Mouse (Mus musculus): ENCODE results near the gene Cops2.

Gene Cops2

DNA sequence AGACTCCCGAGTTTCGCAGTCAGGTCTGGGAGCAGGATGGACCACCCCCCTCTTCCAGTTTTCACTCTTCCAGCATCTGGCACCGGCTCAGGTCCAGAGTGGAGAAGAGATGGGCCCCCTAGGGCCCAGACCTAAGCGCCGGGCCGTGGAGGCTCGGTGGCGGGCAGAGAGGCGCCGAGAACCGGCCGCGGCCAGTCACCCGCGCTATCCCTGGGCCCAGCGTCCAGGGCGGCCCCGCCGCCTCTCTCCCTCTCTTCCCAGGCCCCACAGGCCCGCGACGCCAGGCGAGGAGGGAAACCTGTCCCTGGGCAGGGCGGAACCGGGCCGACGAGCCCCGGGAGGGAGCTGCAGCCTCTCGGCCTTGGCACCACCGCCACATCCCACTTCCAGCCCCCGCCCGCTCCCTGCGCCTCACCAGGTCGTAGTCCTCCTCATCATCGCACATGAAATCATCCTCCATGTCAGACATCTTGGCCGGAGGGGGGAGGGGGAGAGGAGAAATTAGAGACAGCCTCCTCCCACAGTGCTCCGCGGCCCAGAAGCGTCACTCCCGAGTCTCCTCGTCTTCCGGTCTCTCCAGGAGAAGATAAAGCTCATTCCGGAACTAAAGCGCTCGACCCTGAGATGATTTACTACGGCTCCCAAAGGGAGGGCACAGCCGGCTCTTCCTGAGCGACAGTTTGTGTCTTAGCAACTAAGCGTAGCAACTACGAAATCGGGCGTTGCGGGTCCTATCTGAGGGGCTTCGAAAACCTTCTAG is at the start of gene Cops2, which contains the start of gene Galk2:
TSS of gene Cops2 (minus strand) at position 619 of the 760 bp plus-strand sequence.
TSS of gene Galk2 (plus strand) at position 589 of the 760 bp plus-strand sequence.
- ATAC-seq (ENCODE audit: insufficient number of reproducible peaks, low FRiP score, low TSS enrichment): peak; percentile 98

DNA sequence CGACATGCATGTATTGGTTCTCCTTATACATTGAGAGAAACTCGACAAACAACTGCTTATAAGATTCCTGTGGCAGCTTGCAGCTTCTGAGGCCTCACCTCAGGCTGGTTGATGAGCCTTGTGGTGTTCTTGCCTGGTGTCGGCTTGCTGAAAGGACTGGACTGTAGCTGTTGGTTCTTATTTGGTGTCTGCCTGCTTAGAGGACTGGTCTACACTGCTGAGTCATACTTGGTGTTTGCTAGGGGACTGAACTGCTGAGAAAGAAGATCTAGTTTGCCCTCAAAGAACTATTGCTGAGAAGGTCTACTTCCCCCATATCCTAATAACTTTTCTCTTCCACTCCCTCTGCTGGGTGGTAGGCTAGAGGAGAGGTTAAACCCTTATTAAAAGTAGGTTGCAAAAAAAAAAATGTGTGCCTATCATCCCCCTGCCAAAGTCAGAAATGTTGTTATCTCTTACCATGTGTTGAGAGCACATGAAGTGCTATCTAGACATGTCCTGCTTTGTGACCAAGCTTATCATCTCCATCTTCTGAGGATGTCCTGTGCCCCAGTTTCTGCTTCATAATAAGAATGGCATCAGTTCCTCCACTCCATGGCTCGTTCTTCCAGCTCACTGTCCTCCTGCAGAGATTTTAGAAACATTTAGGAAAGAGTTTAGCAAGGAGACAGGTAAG is 48.8 kb upstream of the Cops2 start:
- no peak for ATAC-seq (ENCODE audit: insufficient number of reproducible peaks, low FRiP score, low TSS enrichment)

GRCm38 (mm10) chr2:125906407-125907066 is 47.6 kb upstream of the Cops2 start:
- no peak for ATAC-seq (ENCODE audit: insufficient number of reproducible peaks, low FRiP score, low TSS enrichment)

DNA sequence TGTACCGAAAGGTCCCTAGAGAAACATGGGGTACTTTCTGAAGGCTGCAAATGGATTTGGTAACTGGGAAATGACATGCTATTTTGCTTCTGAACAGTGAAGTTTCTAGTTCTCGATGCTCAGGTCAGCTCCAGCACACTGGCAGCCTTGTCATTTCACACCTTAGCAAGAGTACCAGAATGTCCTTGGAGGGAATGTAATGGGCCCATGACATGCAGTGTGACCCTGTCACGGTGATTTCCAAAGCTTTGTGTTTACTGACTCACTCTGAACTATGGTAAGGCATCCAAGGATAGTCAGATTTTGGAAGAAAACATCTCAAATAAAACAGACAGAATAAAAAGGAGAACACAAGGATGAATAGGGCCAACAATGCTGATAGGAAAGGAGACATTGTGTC is 42.5 kb upstream of the Cops2 start:
- no peak for ATAC-seq (ENCODE audit: insufficient number of reproducible peaks, low FRiP score, low TSS enrichment)

DNA sequence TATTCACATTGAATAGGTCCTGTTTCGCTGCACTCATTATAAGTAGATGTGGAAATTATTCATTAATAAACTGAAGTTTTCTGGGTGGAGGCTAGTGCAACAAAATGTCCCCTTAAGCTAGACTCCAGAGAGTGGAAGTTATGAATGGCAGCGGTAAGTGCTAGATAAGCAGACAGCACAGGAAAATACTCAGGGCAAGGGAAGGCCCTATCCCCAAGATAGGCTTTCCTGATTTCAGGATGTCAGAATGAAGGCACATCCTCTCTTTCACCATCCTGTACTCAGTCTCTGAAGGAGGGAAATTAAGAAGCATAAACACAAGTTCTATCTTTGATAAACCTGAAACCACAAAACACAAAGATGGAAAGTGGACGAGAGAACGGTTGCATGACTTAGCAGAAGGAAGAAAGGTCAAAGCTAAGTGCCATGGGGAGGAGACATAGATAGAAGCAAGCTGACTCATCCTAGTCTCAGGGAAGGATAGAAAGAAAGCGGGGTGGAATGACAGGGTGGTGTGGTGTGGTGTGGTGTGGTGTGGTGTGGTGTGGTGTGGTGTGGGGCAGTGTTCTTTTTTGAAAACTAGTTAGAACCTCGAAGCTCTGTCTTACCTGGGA is 42.0 kb upstream of the Cops2 start:
- no peak for ATAC-seq (ENCODE audit: insufficient number of reproducible peaks, low FRiP score, low TSS enrichment)

GRCm38 (mm10) chr2:125896355-125896754 is 37.4 kb upstream of the Cops2 start:
- ATAC-seq (ENCODE audit: insufficient number of reproducible peaks, low FRiP score, low TSS enrichment): no peak

GRCm38 (mm10) chr2:125895099-125895498 is 36.2 kb upstream of the Cops2 start:
- ATAC-seq (ENCODE audit: insufficient number of reproducible peaks, low FRiP score, low TSS enrichment): no peak

GRCm38 (mm10) chr2:125893096-125893495 is 34.2 kb upstream of the Cops2 start:
- ATAC-seq (ENCODE audit: insufficient number of reproducible peaks, low FRiP score, low TSS enrichment): no peak

DNA sequence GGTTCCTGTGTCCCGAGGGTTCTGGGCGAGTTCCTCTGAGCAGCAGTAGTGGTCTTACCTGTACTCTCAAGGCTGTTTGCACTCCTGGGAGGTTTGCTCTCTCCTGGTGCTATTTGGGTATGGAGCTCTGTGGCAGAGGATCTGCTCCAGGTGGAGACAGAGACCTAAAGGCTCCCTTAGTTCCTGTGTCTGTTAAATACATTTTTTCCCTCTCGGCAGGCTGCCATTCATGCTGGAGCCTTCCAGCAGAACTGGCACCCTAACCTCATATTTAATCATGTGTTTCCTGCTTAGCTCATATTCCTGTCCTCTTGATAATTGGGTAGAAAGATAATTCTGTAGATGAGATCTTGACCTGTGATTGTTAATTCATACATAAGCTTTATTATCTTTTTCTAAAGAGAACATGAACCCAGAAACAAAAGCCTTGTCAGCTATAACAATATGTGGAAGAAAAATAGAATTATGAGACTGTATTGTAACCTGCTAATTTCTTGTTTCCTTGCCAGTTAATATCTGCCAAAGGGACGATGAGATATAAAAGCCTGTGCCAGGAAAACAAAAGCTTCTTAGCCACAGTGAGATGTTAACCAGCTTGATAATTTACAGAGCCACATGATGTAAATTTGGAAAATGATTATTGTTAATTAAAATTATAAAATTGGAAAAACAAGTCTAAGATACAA is 27.1 kb upstream of the Cops2 start:
- ATAC-seq (ENCODE audit: insufficient number of reproducible peaks, low FRiP score, low TSS enrichment): peak; percentile 88

DNA sequence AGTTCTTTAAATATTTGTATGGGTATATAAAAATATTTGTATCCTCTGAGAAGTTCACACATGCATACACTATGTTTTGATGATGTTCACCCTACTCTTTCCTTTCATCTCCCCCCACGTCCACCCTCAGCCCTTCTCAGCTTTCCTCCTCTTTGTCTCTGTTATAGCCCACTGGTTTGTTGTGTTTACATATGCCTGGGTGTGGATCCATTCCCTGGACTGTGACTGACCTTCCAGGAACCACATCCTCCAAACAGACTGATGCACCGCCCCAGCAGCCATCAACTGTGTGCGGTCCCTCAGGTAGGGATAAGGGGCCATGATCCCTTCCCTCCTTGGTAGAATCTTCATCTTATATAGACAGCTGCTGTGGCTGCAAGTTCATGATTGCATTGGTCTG is 11.2 kb upstream of the Cops2 start:
- ATAC-seq (ENCODE audit: insufficient number of reproducible peaks, low FRiP score, low TSS enrichment): no peak

GRCm38 (mm10) chr2:125868301-125868700 is 9.4 kb upstream of the Cops2 start:
- no peak for ATAC-seq (ENCODE audit: insufficient number of reproducible peaks, low FRiP score, low TSS enrichment)

GRCm38 (mm10) chr2:125866058-125866740 is 7.3 kb upstream of the Cops2 start:
- ATAC-seq (ENCODE audit: insufficient number of reproducible peaks, low FRiP score, low TSS enrichment): peak; percentile 77

- ATAC-seq (ENCODE audit: insufficient number of reproducible peaks, low FRiP score, low TSS enrichment): no peak
Measured at GRCm38 (mm10) chr2:125865585-125865984, 6.6 kb upstream of the Cops2 start.

GRCm38 (mm10) chr2:125864551-125864950 is 5.6 kb upstream of the Cops2 start:
- no peak for ATAC-seq (ENCODE audit: insufficient number of reproducible peaks, low FRiP score, low TSS enrichment)

- no peak for ATAC-seq (ENCODE audit: insufficient number of reproducible peaks, low FRiP score, low TSS enrichment)
Measured at GRCm38 (mm10) chr2:125863799-125864198, 4.9 kb upstream of the Cops2 start.

- ATAC-seq (ENCODE audit: insufficient number of reproducible peaks, low FRiP score, low TSS enrichment): no peak
Measured at GRCm38 (mm10) chr2:125857707-125858106, 1.2 kb downstream of the Cops2 start.

DNA sequence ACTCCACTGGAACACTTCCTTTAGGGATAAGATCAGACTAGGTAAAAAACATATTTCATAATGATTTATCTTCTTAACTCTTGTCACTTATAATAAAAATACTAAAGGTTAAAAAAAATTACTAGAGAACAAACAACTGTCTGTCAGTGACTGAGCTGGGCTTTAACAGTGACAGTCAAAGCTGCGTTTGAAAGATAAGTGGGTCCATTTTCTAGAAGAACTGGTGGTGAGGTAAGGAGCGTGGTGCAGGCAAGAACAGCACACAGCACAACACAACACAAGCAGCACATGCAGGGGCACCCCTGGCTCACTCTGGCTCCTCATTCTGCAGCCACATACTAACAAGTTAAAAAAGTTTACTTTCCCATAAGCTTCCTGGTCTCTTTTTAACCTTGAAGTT is 7.7 kb downstream of the Cops2 start:
- no peak for ATAC-seq (ENCODE audit: insufficient number of reproducible peaks, low FRiP score, low TSS enrichment)

DNA sequence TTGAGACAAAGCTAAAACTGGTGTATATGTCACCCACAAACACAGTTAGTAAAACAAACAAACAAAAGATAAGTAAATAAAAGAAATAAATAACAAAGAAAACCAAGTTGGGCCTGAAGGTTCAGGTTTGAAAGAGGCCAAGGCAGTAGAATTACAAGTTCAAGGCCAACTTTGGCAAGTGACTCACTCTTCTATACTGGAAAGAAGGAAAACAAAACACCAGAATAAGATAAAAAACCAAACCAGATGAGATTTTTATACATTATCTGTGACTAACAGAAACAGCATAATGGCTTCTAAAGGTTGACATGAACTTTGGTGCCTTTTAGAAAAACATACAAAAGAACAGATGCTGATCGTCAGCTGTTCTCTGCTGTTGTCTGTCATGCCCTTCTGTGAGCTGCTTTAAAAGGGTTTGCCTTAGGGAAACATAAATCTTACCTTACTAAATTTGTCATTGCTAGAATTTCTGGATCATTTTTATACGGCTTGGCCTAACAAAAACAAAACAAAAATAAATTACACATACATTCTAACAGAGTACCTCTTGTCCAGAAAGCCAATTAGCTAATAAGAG is 20.1 kb downstream of the Cops2 start:
- ATAC-seq (ENCODE audit: insufficient number of reproducible peaks, low FRiP score, low TSS enrichment): no peak

DNA sequence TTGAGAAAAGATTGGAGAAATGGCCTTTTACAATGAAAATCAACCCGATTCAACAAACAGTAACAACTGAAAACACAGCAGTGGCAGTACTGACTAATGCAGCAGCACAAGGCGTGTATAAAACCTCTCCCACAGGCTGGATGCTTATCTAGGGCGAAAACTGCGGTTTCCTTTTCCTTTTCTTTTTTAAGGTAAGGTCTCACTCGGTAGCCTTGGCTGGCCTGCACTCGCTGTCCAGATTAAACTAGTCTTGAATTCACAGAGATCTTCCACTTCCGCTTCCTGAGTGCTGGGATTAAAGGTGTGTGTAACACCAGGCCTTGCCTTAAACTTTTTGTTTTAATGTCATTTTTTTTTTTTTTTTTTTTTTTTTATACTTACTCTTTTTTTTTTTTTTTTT is 20.8 kb downstream of the Cops2 start:
- ATAC-seq (ENCODE audit: insufficient number of reproducible peaks, low FRiP score, low TSS enrichment): no peak
